Mouse (Mus musculus) liver, postnatal 0 days (tissue): ENCODE results near the gene Pou6f1.

ENCODE experiments used
- CTCF ChIP-seq: sonication (generic); IDR thresholded peaks from 2 replicates; pipeline ENCODE4 v1.5.1; 2016; ENCODE audit warnings: antibody characterized with exemption, low read depth
- EP300 ChIP-seq: IDR thresholded peaks from 2 replicates; pipeline ENCODE4 v1.6.1; 2016; ENCODE audit warnings: antibody characterized with exemption, low read depth, mild to moderate bottlenecking

DNA sequence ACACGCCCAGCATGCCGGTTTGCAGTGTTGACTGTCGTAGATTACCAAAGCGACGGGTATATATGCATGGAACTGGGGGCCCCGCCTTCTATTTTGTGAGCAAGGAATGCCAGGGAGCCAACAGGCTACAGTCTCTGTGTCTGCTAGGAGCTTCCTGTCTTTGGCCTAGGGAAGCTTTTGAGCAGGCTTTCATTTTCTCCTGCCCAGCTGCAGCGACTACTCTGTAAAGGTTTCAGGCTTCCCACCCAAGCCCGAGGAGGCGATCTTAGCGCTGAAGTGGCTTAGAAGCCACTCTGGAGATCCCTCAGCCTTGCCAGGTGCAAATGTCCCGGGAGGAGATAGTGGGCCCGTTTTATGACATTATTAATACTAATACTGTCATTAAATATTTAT, 905 bp downstream of the Pou6f1 start:
- TF ChIP-seq CTCF (no peak), EP300 (no peak)
